Mouse (Mus musculus): ENCODE results near the gene Lrrc8b. TPM values are rescaled to one million over a fixed set of nuclear protein-coding genes. Genes with fewer than 3 reads are reported as not detected.

Lrrc8b gene
- 9.4 and 10.8 TPM in 2 replicates for polyA plus RNA-seq (2014; fragmentation: Nextera tagmentation; extraction: Ambion mirVana)

DNA sequence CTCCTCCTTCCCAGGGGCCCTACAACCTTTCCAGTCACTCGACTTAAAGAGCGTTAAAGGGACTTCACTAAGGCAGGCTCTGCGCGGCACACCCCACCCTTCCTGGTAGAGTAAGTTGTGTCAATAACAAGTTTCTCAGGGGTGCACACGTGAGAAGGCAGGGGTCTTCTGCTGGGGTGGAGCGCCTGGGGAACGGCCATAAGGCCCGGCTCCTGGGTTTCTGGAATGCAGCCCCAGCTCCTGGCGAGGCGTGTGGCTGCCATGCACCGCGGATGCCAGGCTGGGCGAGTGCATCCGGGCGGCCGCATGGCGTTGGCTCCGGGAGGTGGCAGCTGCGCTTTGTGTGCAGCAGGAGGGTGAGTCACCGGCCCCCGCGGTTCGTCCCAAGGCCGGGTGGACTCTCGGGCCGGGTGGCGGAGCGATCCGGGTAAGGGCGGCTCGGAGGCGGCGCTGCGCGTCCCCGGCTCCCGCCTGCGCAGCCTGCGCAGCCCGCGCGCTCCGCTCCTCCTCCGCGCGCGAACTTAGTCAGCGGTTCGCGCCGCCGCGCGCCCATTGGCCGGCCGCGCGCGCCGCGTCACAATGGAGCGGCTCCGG lies at the start of gene Lrrc8b:
Gene Lrrc8b, plus strand, starts transcription at position 578 of the 594 bp plus-strand sequence.
- Histone ChIP-seq H3K9ac (ENCODE audit: low read depth, low read length) (peak within 1 kb of the TSS; percentile 98), H3K4me2 (peak within 1 kb of the TSS; percentile 97), H3K4me1 (replicated peaks; ENCODE audit: control insufficient read depth, insufficient read depth, low read length) (peaks cover 36% of the 10 kb centered on the region), H3K4me3 (ENCODE audit: low read depth, low read length) (peak within 1 kb of the TSS; percentile 84), H3K27ac (ENCODE audit: low read depth, low read length) (peak within 1 kb of the TSS; percentile 85), H3K27me3 (replicated peaks; ENCODE audit: control insufficient read depth, insufficient read depth, low read length) (no peaks in the 10 kb centered on the region), H3K9me3 (ENCODE audit: control insufficient read depth, low read length) (no peaks in the 10 kb centered on the region), H3K36me3 (ENCODE audit: control insufficient read depth, insufficient read depth, low read length) (no peaks in the 10 kb centered on the region; the same call in 1 of the 2 replicates)
- under 1% methylated on average over 60 of the region's 63 CpGs for WGBS
- peak; percentile 86 for ATAC-seq (replicated peaks; ENCODE audit: low FRiP score)
- peak; percentile 83 for DNase-seq (ENCODE audit: low spot score)

DNA sequence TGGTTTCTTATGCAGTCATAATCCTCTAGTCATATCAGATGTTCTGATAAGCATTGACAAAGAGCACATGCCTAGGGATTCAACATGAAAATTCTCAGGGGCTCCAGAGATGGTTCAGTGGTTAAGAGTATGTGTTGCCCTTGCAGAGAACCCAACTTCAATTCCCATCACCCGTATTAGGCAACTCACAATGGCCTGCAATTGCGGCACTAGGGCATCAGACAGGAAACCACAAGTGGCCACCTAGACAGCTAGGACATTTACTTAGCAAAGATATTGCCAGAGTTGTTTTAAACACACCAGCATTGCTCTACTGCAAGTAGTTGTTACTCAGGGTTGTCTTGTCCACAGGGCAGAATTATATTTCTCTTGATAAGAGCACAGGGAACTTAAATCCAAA lies 34.1 kb upstream of the Lrrc8b start:
- H3K4me1 ChIP-seq (replicated peaks; ENCODE audit: control insufficient read depth, insufficient read depth, low read length): no peaks in the 10 kb centered on the region
- no peak overlapping the region for H3K4me2 ChIP-seq
- H3K9me3 ChIP-seq (ENCODE audit: control insufficient read depth, low read length): no peaks in the 10 kb centered on the region
- 38% methylated on average over 2 of the region's 2 CpGs for WGBS
- no peak for DNase-seq (ENCODE audit: low spot score)
- H3K27ac ChIP-seq (ENCODE audit: low read depth, low read length): no peak overlapping the region
- no peak overlapping the region for H3K9ac ChIP-seq (ENCODE audit: low read depth, low read length)
- no peaks in the 10 kb centered on the region for H3K36me3 ChIP-seq (ENCODE audit: control insufficient read depth, insufficient read depth, low read length)
- no peak for ATAC-seq (replicated peaks; ENCODE audit: low FRiP score)
- no peak overlapping the region for H3K4me3 ChIP-seq (ENCODE audit: low read depth, low read length)
- H3K27me3 ChIP-seq (replicated peaks; ENCODE audit: control insufficient read depth, insufficient read depth, low read length): no peaks in the 10 kb centered on the region

DNA sequence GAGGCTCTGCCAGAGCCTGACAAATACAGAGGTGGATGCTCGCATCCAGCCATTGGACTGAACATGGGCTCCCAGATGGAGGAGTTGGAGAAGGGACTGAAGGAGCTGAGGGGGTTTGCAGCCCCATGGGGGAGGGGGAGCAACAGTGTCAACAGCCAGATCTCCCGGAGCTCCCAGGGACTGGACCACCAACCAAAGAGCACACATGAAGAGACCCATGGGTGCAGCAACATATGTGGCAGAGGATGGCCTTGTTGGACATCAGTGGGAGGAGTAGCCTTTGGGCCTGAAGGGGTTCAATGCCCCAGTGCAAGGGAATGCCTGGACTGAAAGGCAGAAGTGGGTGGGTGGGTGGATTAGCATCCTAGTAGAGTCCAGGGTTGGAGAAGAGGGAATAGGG lies 25.2 kb upstream of the Lrrc8b start:
- H3K36me3 ChIP-seq (ENCODE audit: control insufficient read depth, insufficient read depth, low read length): no peaks in the 10 kb centered on the region
- no peaks in the 10 kb centered on the region for H3K4me1 ChIP-seq (replicated peaks; ENCODE audit: control insufficient read depth, insufficient read depth, low read length)
- H3K4me3 ChIP-seq (ENCODE audit: low read depth, low read length): no peak overlapping the region
- no peaks in the 10 kb centered on the region for H3K27me3 ChIP-seq (replicated peaks; ENCODE audit: control insufficient read depth, insufficient read depth, low read length)
- H3K4me2 ChIP-seq: no peak overlapping the region
- DNase-seq (ENCODE audit: low spot score) (no peak), ATAC-seq (replicated peaks; ENCODE audit: low FRiP score) (no peak)
- 75% methylated on average over 2 of the region's 2 CpGs for WGBS
- no peak overlapping the region for H3K27ac ChIP-seq (ENCODE audit: low read depth, low read length)
- H3K9ac ChIP-seq (ENCODE audit: low read depth, low read length): no peak overlapping the region
- no peaks in the 10 kb centered on the region for H3K9me3 ChIP-seq (ENCODE audit: control insufficient read depth, low read length)

DNA sequence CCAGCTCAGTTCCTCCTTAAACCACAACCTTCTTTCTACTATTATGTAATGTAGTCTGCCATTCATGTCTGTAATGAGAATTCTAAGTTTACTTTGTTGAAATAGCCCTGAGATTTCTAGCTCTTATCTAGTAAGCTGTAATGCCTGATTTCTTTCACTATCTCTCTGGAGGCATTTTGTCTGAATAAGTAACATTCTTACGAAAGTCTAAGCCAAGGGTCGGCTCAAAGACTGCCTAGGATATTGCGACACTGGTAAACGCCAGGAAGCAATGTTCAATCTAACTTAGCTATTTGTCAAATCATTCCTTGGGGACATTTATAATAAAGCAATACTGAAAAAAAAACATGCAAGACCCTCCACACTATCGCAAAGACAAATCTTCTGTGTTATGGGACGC lies 21.8 kb upstream of the Lrrc8b start:
- no peak overlapping the region for H3K4me3 ChIP-seq (ENCODE audit: low read depth, low read length)
- H3K4me1 ChIP-seq (replicated peaks; ENCODE audit: control insufficient read depth, insufficient read depth, low read length): no peaks in the 10 kb centered on the region
- no peak overlapping the region for H3K9ac ChIP-seq (ENCODE audit: low read depth, low read length)
- no peak overlapping the region for H3K4me2 ChIP-seq
- H3K27me3 ChIP-seq (replicated peaks; ENCODE audit: control insufficient read depth, insufficient read depth, low read length): no peaks in the 10 kb centered on the region
- H3K36me3 ChIP-seq (ENCODE audit: control insufficient read depth, insufficient read depth, low read length): no peaks in the 10 kb centered on the region
- DNase-seq (ENCODE audit: low spot score): no peak
- WGBS: 80% methylated on average over 6 of the region's 6 CpGs
- no peak overlapping the region for H3K27ac ChIP-seq (ENCODE audit: low read depth, low read length)
- H3K9me3 ChIP-seq (ENCODE audit: control insufficient read depth, low read length): no peaks in the 10 kb centered on the region
- no peak for ATAC-seq (replicated peaks; ENCODE audit: low FRiP score)

DNA sequence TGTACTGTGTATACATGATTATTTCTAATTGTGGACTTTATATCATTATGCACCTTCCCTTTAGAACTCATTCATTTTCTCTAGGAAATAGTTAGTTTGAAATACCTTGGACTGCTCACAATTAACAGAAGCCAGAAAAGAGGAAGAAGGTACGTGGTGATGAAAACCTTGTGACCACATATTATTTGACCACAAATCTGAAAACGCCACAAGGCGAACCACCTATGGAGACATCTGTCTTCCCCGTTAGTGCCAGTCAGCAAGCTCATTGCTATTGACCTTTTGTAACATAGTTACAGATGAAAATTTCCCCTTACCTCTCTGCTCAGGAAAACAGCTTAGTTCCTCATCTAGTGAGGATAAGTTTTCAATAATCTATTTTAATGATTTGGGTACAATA lies 20.4 kb upstream of the Lrrc8b start:
- H3K4me2 ChIP-seq: no peak overlapping the region
- H3K9me3 ChIP-seq (ENCODE audit: control insufficient read depth, low read length): no peaks in the 10 kb centered on the region
- DNase-seq (ENCODE audit: low spot score) (no peak), ATAC-seq (replicated peaks; ENCODE audit: low FRiP score) (no peak)
- WGBS: 52% methylated on average over 4 of the region's 4 CpGs
- H3K27ac ChIP-seq (ENCODE audit: low read depth, low read length): no peak overlapping the region
- no peaks in the 10 kb centered on the region for H3K4me1 ChIP-seq (replicated peaks; ENCODE audit: control insufficient read depth, insufficient read depth, low read length)
- H3K4me3 ChIP-seq (ENCODE audit: low read depth, low read length): no peak overlapping the region
- no peak overlapping the region for H3K9ac ChIP-seq (ENCODE audit: low read depth, low read length)
- no peaks in the 10 kb centered on the region for H3K36me3 ChIP-seq (ENCODE audit: control insufficient read depth, insufficient read depth, low read length)
- H3K27me3 ChIP-seq (replicated peaks; ENCODE audit: control insufficient read depth, insufficient read depth, low read length): no peaks in the 10 kb centered on the region

DNA sequence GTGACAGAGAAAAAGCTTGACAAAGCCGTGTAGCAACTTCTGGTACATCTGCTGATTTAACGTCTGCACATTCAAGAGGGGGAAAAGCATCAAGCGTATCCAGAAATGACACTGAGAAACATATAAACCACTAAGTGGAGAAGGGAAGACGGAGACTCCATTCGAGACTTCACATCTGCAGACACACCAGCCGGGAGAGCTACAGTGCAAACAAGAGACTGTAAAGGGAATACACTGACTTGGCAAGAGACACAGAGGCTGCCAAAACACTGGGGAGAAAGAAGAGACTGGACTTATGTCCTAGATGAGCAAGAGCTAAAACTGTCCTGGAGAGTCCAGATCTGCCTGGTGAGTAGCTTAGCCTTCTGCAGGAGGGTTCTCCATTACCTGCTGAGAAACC lies 16.6 kb upstream of the Lrrc8b start:
- DNase-seq (ENCODE audit: low spot score): no peak
- H3K4me3 ChIP-seq (ENCODE audit: low read depth, low read length): no peak overlapping the region
- H3K4me1 ChIP-seq (replicated peaks; ENCODE audit: control insufficient read depth, insufficient read depth, low read length): no peaks in the 10 kb centered on the region

DNA sequence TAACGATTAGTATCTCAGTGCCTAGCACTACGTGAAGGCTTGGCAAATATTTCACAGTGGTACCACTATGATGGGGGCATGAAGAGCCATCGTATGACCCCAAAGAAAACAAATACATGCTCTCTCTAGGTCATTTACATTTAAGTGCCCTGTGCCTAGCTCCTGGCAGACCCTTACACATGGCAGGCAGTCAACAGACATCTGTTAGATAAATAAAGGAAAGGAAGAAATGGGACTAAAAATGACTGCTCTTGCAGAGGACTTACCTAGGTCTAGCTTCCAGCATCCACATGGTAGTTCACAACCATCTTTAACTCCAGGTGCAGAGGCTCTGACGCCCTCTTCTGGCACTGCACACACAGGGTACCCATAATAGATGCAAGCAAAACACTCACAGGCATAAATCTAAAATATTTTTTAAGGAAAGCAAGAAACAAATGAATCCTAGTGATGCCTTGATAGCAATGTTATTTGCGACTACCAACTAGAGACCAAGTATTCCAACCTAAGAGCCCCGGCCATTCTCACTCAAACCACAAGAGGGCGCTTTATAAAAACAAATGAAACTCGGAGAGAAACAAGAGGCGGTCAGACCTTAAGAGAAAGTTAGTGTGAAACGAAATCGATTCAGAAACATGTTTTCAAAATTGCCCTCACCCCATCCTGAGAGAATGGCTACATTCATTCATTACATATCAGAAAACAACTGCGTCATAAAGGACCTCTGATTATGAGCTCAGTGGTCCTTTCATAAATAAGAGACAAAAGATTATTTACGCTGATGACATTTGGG lies 15.7 kb upstream of the Lrrc8b start:
- ATAC-seq (replicated peaks; ENCODE audit: low FRiP score) (no peak; the same call in 1 of the 2 replicates), DNase-seq (ENCODE audit: low spot score) (no peak)
- peak overlapping the region; percentile 37 for H3K4me2 ChIP-seq
- no peak overlapping the region for H3K9ac ChIP-seq (ENCODE audit: low read depth, low read length)
- H3K36me3 ChIP-seq (ENCODE audit: control insufficient read depth, insufficient read depth, low read length): no peaks in the 10 kb centered on the region
- H3K9me3 ChIP-seq (ENCODE audit: control insufficient read depth, low read length): no peaks in the 10 kb centered on the region
- no peak overlapping the region for H3K27ac ChIP-seq (ENCODE audit: low read depth, low read length)
- no peaks in the 10 kb centered on the region for H3K27me3 ChIP-seq (replicated peaks; ENCODE audit: control insufficient read depth, insufficient read depth, low read length)
- H3K4me1 ChIP-seq (replicated peaks; ENCODE audit: control insufficient read depth, insufficient read depth, low read length): no peaks in the 10 kb centered on the region
- no peak overlapping the region for H3K4me3 ChIP-seq (ENCODE audit: low read depth, low read length)
- 37% methylated on average over 13 of the region's 13 CpGs for WGBS

More for the DNA sequence above, 16.6 kb upstream of the Lrrc8b start:
- no peaks in the 10 kb centered on the region for H3K9me3 ChIP-seq (ENCODE audit: control insufficient read depth, low read length)
- H3K9ac ChIP-seq (ENCODE audit: low read depth, low read length): no peak overlapping the region
- H3K36me3 ChIP-seq (ENCODE audit: control insufficient read depth, insufficient read depth, low read length): no peaks in the 10 kb centered on the region
- 84% methylated on average over 6 of the region's 6 CpGs for WGBS
- no peak overlapping the region for H3K4me2 ChIP-seq
- H3K27me3 ChIP-seq (replicated peaks; ENCODE audit: control insufficient read depth, insufficient read depth, low read length): no peaks in the 10 kb centered on the region
- no peak overlapping the region for H3K27ac ChIP-seq (ENCODE audit: low read depth, low read length)
- no peak for ATAC-seq (replicated peaks; ENCODE audit: low FRiP score)

DNA sequence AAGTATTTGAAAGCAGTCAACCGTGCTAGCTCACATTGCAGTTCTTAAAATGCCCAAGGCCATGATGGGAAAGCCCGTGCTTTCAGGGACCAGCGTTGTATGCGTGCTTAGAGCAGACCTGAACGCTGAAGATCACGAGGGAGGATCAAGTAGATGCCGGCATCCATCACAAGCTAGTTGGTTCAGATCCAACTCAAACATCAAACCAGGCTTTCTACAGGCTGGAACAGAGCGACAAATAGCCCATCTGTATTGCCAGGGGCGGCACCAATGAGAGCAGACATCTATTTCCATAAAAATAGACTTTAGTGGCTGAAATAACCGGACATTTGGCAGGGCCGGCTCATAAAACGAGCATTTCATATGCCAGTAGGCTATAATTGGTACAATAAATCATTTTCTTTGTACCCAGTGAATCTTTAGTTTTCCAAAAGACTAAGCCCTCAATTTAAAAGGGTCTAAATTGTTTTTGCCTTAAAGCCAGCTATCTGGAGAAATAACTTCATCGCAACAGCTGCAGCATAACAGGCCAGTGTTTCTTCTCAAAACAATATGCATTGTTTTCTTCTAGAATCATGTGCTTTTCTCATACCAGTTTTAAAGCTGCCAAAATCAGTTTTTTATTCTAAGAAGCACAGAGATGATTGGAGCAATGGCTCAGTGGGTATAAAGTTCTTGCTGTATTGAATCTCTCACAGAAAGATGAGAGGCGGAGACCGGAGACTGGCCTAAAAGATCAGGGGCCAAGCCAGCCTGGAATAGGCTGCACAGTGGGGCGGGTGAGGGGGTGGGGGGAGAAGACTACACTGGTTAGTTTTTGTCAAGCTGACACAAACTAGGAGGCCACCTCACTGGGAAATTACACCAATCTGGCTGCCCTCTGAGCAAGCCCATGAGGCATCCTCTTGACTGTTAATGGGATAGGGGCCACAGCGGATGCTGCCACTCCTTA lies 14.9 kb upstream of the Lrrc8b start:
- DNase-seq (ENCODE audit: low spot score): no peak
- 74% methylated on average over 17 of the region's 17 CpGs for WGBS
- H3K4me2 ChIP-seq: peak overlapping the region; percentile 37
- H3K9ac ChIP-seq (ENCODE audit: low read depth, low read length): no peak overlapping the region
- no peak overlapping the region for H3K4me3 ChIP-seq (ENCODE audit: low read depth, low read length)
- no peaks in the 10 kb centered on the region for H3K9me3 ChIP-seq (ENCODE audit: control insufficient read depth, low read length)
- no peaks in the 10 kb centered on the region for H3K4me1 ChIP-seq (replicated peaks; ENCODE audit: control insufficient read depth, insufficient read depth, low read length)
- no peaks in the 10 kb centered on the region for H3K36me3 ChIP-seq (ENCODE audit: control insufficient read depth, insufficient read depth, low read length)
- no peak overlapping the region for H3K27ac ChIP-seq (ENCODE audit: low read depth, low read length)
- no peaks in the 10 kb centered on the region for H3K27me3 ChIP-seq (replicated peaks; ENCODE audit: control insufficient read depth, insufficient read depth, low read length)
- ATAC-seq (replicated peaks; ENCODE audit: low FRiP score): no peak
